Mouse (Mus musculus) right cerebral cortex, adult 2 months (tissue): Measurements from ENCODE around the gene Robo1.

Experiments used
- DNase-seq, 2 experiments: peaks; one replicate each; pipeline ENCODE4 v3.0.0; 2021 to 2022; ENCODE audit warnings: low spot score in 2 of 2

Gene Robo1

GRCm38 (mm10) chr16:73002685-73003084 is 694.6 kb downstream of the Robo1 start:
- DNase-seq, result no peak

- DNase-seq, result no peak
Measured at GRCm38 (mm10) chr16:73004601-73005000, 696.5 kb downstream of the Robo1 start.

GRCm38 (mm10) chr16:73005831-73006230 is 697.7 kb downstream of the Robo1 start:
- no peak for DNase-seq

GRCm38 (mm10) chr16:73007434-73007833 is 699.3 kb downstream of the Robo1 start:
- no peak for DNase-seq

- no peak for DNase-seq
Measured at GRCm38 (mm10) chr16:73011313-73011712, 703.2 kb downstream of the Robo1 start.

- DNase-seq, result no peak
Measured at GRCm38 (mm10) chr16:73012926-73013325, 704.8 kb downstream of the Robo1 start.

GRCm38 (mm10) chr16:73014544-73014943 is 706.4 kb downstream of the Robo1 start:
- no peak for DNase-seq

- DNase-seq, result no peak
Measured at GRCm38 (mm10) chr16:73015976-73016375, 707.9 kb downstream of the Robo1 start.

- no peak for DNase-seq
Measured at GRCm38 (mm10) chr16:73016801-73017200, 708.7 kb downstream of the Robo1 start.

- no peak for DNase-seq
Measured at GRCm38 (mm10) chr16:73024326-73024725, 716.2 kb downstream of the Robo1 start.

- DNase-seq, result no peak
Measured at GRCm38 (mm10) chr16:73027692-73028091, 719.6 kb downstream of the Robo1 start.

GRCm38 (mm10) chr16:73030999-73031398 is 722.9 kb downstream of the Robo1 start:
- no peak for DNase-seq

GRCm38 (mm10) chr16:73035210-73035985 is 727.3 kb downstream of the Robo1 start:
- no peak for DNase-seq

GRCm38 (mm10) chr16:73038552-73038951 is 730.4 kb downstream of the Robo1 start:
- DNase-seq, result no peak

- DNase-seq, result no peak
Measured at GRCm38 (mm10) chr16:73062461-73062860, 754.4 kb downstream of the Robo1 start.

GRCm38 (mm10) chr16:73067782-73068181 is 759.7 kb downstream of the Robo1 start:
- DNase-seq, result no peak

GRCm38 (mm10) chr16:73072047-73072446 is 763.9 kb downstream of the Robo1 start:
- no peak for DNase-seq

GRCm38 (mm10) chr16:73072883-73073282 is 764.8 kb downstream of the Robo1 start:
- DNase-seq, result no peak

GRCm38 (mm10) chr16:73082420-73082819 is 774.3 kb downstream of the Robo1 start:
- no peak for DNase-seq

- no peak for DNase-seq
Measured at GRCm38 (mm10) chr16:73083077-73083476, 775.0 kb downstream of the Robo1 start.
